Mouse (Mus musculus): ENCODE results near the gene Atp2c1. TPM values are rescaled to one million over a fixed set of nuclear protein-coding genes. Genes with fewer than 3 reads are reported as not detected.
A peak's percentile ranks its signal among the peaks of the same experiment; 100 is the strongest.

Atp2c1 gene
- polyA plus RNA-seq, 1 experiment from 2014 or later: 59.1 TPM

DNA sequence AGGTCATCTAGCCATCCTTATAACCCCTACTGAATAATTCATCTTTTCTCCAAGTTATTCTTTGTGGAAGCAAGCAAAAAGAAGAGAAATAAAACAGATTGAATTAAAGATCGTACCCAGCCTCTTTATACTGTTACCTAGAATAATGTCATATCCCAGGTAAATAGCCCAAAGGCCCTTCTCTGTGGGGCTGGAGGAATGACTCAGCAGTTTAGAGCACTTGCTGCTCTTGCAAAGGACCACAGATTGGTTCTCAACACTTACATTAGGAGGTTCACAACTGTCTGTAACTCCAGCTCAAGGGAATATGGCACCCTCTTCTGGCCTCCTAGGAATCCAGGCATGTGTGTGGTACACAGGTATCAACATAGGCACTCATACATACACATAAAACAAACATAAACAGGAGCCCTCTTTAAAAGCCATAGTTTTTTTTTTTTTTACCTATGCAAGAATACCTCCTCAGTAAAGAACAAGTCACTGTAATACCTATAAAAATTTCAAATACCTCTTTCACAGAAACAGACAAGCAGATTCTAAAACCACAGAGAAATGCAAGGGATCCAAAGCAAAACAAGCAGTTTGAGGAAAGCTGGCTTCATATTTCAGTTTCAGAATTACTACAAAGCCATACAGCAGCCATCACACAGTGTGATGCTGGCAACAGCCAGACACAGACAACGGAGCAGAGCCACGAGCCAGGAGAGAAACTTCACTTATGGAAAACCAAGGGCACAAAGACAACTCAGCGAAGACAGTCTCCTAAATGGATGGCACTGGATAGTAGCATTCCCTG lies 44.2 kb downstream of the Atp2c1 start:
- WGBS: 91% methylated on average over 4 of the region's 4 CpGs
- Histone ChIP-seq H3K36me3 (no peaks in the 10 kb centered on the region), H3K27ac (no peak overlapping the region), H3K9ac (no peak overlapping the region), H3K4me1 (0 out of 2 replicates have a peak, but pooled peaks cover 4% of the 10 kb centered on the region), H3K4me3 (no peak overlapping the region), H3K4me2 (no peak overlapping the region), H3K9me3 (no peaks in the 10 kb centered on the region), H3K27me3 (no peaks in the 10 kb centered on the region)
- ATAC-seq (ENCODE audit: insufficient number of reproducible peaks, low FRiP score, low TSS enrichment, low read depth): no peak

DNA sequence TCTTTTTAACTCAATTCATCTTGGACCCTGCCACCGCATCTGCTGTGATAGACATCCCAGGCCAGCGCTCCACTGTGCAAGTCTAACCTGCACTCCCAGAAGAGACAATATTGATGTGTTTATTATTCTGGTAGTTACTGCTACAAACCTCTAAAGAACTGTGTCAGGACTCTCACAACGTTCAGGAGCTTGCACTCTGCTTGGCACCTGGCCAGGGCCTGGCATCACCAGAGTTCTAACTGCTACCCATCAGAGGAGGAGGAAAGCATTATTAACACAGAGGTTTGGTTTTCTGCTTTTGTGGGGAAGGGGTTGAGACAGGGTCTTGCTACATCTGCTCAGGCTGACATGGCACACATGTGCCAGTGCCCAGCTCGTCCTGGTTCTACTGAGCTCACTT lies 45.0 kb downstream of the Atp2c1 start:
- WGBS: 67% methylated on average over 4 of the region's 4 CpGs
- no peak overlapping the region for H3K27ac ChIP-seq
- no peaks in the 10 kb centered on the region for H3K27me3 ChIP-seq
- no peaks in the 10 kb centered on the region for H3K9me3 ChIP-seq
- ATAC-seq (ENCODE audit: insufficient number of reproducible peaks, low FRiP score, low TSS enrichment, low read depth): no peak
- H3K9ac ChIP-seq: no peak overlapping the region
- H3K4me3 ChIP-seq: no peak overlapping the region
- H3K4me2 ChIP-seq: no peak overlapping the region
- H3K36me3 ChIP-seq: no peaks in the 10 kb centered on the region
- 0 out of 2 replicates have a peak, but pooled peaks cover 4% of the 10 kb centered on the region for H3K4me1 ChIP-seq

DNA sequence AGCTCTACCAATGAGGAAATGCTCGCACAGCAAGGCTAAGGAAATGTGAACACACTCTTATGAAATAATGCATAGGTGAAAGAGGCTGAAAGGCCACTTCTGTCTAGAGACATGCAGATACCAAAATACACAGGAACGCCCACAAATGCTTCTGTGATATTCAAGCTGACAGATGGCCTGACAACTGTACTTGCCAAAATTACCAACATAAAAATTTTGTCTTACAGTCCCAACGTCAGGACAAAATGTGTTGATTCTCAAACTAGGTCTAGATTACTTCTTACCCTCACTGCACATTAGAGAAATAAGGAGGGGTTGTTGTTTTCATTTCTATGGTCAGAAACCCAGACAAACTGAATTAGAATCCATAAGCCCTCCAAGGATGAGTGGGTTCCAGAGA lies 51.0 kb downstream of the Atp2c1 start:
- Histone ChIP-seq H3K36me3 (no peaks in the 10 kb centered on the region), H3K9ac (no peak overlapping the region), H3K9me3 (no peaks in the 10 kb centered on the region), H3K27me3 (no peaks in the 10 kb centered on the region), H3K4me1 (0 out of 2 replicates have a peak, but pooled peaks cover 1% of the 10 kb centered on the region), H3K27ac (no peak overlapping the region), H3K4me2 (no peak overlapping the region), H3K4me3 (no peak overlapping the region)
- ATAC-seq (ENCODE audit: insufficient number of reproducible peaks, low FRiP score, low TSS enrichment, low read depth): no peak
- 76% methylated on average over 3 of the region's 3 CpGs for WGBS

DNA sequence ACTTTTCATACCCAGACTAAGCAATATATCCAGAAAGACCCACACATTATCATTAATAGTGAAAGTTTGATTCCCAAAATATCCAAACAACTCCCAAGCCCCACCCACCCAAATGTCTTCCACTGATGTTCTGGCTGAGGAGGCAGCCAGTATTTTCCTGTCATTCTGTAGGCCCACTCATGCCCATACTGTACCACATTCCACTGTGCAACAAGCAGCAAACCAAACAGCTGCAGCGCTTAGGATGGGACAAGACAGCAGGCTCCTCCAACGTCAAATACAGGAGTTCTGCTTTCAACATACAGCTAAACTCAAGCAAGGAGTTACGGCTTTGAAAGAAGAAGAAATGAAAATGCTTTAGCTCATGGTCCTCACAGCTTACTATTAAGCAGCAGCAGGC lies 52.2 kb downstream of the Atp2c1 start:
- WGBS: 82% methylated on average over 3 of the region's 3 CpGs
- ATAC-seq (ENCODE audit: insufficient number of reproducible peaks, low FRiP score, low TSS enrichment, low read depth): no peak

DNA sequence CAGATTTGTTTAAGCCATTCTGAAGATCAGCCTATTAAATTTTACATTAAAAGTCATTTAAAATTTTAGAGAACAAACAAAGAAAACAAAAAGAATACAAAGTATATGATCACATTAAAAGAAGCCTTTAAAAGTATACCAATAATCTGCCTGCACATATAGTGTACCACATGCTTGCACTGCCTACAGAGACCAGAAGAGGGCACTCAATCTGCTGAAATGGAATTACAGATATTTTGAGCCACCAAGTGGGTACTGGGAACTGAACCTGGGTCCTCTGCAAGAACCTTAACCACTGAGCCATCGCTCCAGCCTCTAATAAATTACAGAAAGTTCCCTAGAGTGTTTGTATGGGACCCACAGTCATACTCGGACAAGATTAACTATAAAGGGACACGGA lies 59.3 kb downstream of the Atp2c1 start:
- 96% methylated on average over 3 of the region's 3 CpGs for WGBS
- ATAC-seq (ENCODE audit: insufficient number of reproducible peaks, low FRiP score, low TSS enrichment, low read depth): no peak
- Histone ChIP-seq H3K4me3 (no peak overlapping the region), H3K9me3 (no peaks in the 10 kb centered on the region), H3K4me2 (no peak overlapping the region), H3K4me1 (no peaks in the 10 kb centered on the region), H3K27me3 (no peaks in the 10 kb centered on the region), H3K27ac (no peak overlapping the region), H3K36me3 (peaks cover 20% of the 10 kb centered on the region), H3K9ac (no peak overlapping the region)

More for the DNA sequence above, 52.2 kb downstream of the Atp2c1 start:
- H3K36me3 ChIP-seq: no peaks in the 10 kb centered on the region
- no peaks in the 10 kb centered on the region for H3K9me3 ChIP-seq
- no peaks in the 10 kb centered on the region for H3K4me1 ChIP-seq
- H3K4me2 ChIP-seq: no peak overlapping the region
- no peak overlapping the region for H3K4me3 ChIP-seq
- H3K27ac ChIP-seq: no peak overlapping the region
- H3K27me3 ChIP-seq: no peaks in the 10 kb centered on the region
- no peak overlapping the region for H3K9ac ChIP-seq

DNA sequence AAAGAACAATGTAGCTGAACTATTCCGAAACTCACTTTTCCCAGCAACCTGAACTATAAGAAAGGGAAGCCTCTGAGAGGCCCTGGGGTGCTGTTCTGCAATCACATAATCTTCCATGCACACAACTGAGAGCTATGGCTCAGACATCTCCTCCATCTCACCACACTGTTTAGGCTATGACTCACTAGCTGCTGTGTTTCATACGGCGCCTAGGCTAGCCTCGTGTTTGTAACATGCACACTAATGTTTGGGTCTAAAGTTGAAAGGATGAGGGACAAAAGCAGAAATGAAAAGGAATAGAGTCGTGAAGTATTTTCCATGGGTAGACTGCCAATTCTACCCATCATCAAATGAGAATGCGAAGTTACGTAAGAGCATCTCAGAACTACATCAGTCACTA lies 65.6 kb downstream of the Atp2c1 start:
- Histone ChIP-seq H3K9me3 (no peaks in the 10 kb centered on the region), H3K4me1 (no peaks in the 10 kb centered on the region), H3K27me3 (no peaks in the 10 kb centered on the region), H3K9ac (no peak overlapping the region), H3K36me3 (peaks cover 42% of the 10 kb centered on the region), H3K4me2 (no peak overlapping the region), H3K27ac (no peak overlapping the region), H3K4me3 (no peak overlapping the region)
- ATAC-seq (ENCODE audit: insufficient number of reproducible peaks, low FRiP score, low TSS enrichment, low read depth): no peak
- 94% methylated on average over 7 of the region's 7 CpGs for WGBS

DNA sequence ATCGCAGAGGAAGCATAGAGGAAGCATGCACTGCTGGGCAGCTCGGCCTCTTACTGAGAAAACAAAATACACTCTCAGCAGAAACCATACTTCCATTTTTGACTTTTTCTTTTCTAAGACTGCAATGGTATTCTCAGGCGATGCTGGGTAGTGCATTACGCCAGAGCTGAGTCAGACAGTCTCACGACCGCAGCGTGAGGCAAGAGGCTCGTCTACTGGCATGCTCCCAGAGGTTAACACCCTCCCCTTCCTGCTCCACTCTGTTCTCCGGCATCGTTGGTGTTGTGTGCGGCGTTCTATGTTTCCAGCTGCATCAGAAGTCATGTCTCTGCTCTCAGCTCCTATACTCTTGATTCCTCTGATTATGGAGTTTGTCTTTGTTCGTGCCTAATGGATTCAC lies 68.1 kb downstream of the Atp2c1 start:
- peaks cover 39% of the 10 kb centered on the region for H3K36me3 ChIP-seq
- no peak overlapping the region for H3K9ac ChIP-seq
- ATAC-seq (ENCODE audit: insufficient number of reproducible peaks, low FRiP score, low TSS enrichment, low read depth): no peak
- no peaks in the 10 kb centered on the region for H3K4me1 ChIP-seq
- no peaks in the 10 kb centered on the region for H3K9me3 ChIP-seq
- 86% methylated on average over 13 of the region's 13 CpGs for WGBS
- H3K4me2 ChIP-seq: no peak overlapping the region
- no peak overlapping the region for H3K4me3 ChIP-seq
- H3K27me3 ChIP-seq: no peaks in the 10 kb centered on the region
- no peak overlapping the region for H3K27ac ChIP-seq

DNA sequence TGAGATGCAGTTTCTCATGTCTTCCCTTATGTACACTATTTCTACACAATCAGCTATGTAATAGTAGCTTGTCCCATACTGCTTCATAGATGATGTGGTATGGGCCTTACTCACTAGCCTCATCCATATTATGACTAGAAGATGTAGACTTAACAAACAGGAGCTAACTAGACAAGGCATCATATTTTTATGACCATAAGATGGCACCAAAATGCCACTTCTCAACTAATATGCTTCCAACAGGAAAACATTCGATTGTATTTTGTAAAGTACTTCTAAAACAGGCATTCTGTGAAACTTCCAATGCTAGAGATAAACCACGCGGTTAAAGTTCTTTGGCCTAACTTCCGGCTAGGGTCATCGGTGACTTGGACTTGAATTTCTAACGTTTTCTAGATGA lies 118.6 kb downstream of the Atp2c1 start:
- ATAC-seq (ENCODE audit: insufficient number of reproducible peaks, low FRiP score, low TSS enrichment, low read depth): no peak
- Histone ChIP-seq H3K4me2 (no peak overlapping the region), H3K9me3 (no peaks in the 10 kb centered on the region), H3K9ac (no peak overlapping the region), H3K27me3 (no peaks in the 10 kb centered on the region), H3K4me3 (no peak overlapping the region), H3K36me3 (peaks cover 28% of the 10 kb centered on the region), H3K4me1 (no peaks in the 10 kb centered on the region), H3K27ac (no peak overlapping the region)
- WGBS: 93% methylated on average over 6 of the region's 6 CpGs

DNA sequence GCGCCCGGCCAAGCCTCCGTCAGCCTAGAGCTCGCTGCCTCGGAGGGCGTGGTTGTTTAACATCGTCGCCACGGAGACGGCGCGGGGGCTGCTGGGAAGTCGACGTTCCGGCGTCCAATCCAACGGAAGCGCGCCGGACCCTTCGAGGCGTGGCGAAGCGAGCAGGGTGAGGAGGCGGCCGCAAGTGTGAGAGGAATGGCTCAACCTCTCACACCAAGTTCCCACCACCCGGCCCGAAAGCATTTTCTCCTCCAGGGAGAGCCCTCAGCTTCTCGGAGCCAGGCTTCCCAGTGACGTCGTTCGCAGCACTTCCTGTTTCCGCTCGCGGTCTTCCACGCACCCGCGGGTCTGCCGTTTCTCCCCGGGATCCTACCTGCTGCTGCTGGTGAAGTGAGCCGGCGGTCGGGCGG lies 131.9 kb downstream of the Atp2c1 start, which contains the start of the genes Aste1 and Nek11:
Gene Aste1, plus strand, starts transcription at position 175 of the 410 bp plus-strand sequence.
Gene Nek11, minus strand, starts transcription at position 307 of the 410 bp plus-strand sequence.
- H3K9ac ChIP-seq: peak within 1 kb of the TSS; percentile 73
- H3K9me3 ChIP-seq: no peaks in the 10 kb centered on the region
- peaks cover 13% of the 10 kb centered on the region for H3K36me3 ChIP-seq
- ATAC-seq (ENCODE audit: insufficient number of reproducible peaks, low FRiP score, low TSS enrichment, low read depth): peak; percentile 95
- peak within 1 kb of the TSS; percentile 72 for H3K4me3 ChIP-seq
- peak within 1 kb of the TSS; percentile 80 for H3K4me2 ChIP-seq
- 0 out of 2 replicates have a peak, but pooled peaks cover 15% of the 10 kb centered on the region for H3K4me1 ChIP-seq
- under 1% methylated on average over 44 of the region's 44 CpGs for WGBS
- H3K27me3 ChIP-seq: no peaks in the 10 kb centered on the region; the same call in 1 of the 2 replicates
- H3K27ac ChIP-seq: peak within 1 kb of the TSS; percentile 93

DNA sequence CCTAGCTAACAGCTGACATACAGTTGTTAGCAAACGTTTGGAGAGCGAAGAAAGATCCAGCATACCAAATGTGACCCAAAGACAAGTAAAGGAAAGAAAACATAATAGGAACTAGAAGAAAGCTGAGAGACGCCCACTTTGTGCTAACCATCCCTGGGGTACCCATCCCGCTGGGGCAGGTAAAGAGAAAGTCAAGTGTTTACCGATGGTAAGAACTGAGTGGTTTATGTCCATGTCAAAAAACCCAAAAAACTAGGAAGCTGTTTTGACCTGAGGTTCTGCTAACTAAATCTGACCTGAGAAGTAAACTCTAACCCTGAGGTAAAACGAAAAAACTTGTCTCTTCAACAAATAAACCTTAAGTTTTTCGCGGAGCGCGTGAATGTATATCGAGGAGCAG lies 132.4 kb downstream of the Atp2c1 start:
- H3K4me3 ChIP-seq: peak overlapping the region; percentile 72
- no peak for ATAC-seq (ENCODE audit: insufficient number of reproducible peaks, low FRiP score, low TSS enrichment, low read depth)

DNA sequence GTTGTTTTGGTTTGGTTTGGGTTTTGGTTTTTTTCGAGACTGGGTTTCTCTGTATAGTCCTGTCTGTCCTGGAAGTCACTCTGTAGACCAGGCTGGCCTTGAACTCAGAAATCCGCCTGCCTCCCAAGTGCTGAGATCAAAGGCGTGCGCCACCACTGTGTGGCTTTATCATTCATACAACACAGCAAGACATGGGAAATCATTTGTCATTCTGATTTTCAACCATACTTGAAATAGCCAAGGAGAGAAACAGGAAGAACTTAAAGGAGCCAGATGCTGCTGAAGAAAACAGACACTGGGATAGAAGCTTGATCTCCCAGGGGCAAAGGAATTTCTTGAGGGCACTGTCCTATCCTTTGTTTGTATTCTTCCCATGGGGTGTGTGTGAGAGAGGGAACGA lies 136.5 kb downstream of the Atp2c1 start:
- no peaks in the 10 kb centered on the region for H3K9me3 ChIP-seq
- no peak overlapping the region for H3K4me2 ChIP-seq
- no peak overlapping the region for H3K4me3 ChIP-seq
- H3K36me3 ChIP-seq: no peaks in the 10 kb centered on the region
- 59% methylated on average over 5 of the region's 5 CpGs for WGBS
- H3K27ac ChIP-seq: no peak overlapping the region
- no peak for ATAC-seq (ENCODE audit: insufficient number of reproducible peaks, low FRiP score, low TSS enrichment, low read depth)
- no peak overlapping the region for H3K9ac ChIP-seq
- H3K4me1 ChIP-seq: 0 out of 2 replicates have a peak, but pooled peaks cover 3% of the 10 kb centered on the region
- H3K27me3 ChIP-seq: no peaks in the 10 kb centered on the region; the same call in 1 of the 2 replicates

More for the DNA sequence above, 132.4 kb downstream of the Atp2c1 start:
- Histone ChIP-seq H3K4me2 (peak overlapping the region; percentile 80), H3K27ac (no peak overlapping the region), H3K36me3 (peaks cover 13% of the 10 kb centered on the region), H3K27me3 (no peaks in the 10 kb centered on the region; the same call in 1 of the 2 replicates), H3K9ac (peak overlapping the region; percentile 73; the same call in 1 of the 2 replicates), H3K4me1 (0 out of 2 replicates have a peak, but pooled peaks cover 15% of the 10 kb centered on the region), H3K9me3 (no peaks in the 10 kb centered on the region)
- 13% methylated on average over 11 of the region's 11 CpGs for WGBS

DNA sequence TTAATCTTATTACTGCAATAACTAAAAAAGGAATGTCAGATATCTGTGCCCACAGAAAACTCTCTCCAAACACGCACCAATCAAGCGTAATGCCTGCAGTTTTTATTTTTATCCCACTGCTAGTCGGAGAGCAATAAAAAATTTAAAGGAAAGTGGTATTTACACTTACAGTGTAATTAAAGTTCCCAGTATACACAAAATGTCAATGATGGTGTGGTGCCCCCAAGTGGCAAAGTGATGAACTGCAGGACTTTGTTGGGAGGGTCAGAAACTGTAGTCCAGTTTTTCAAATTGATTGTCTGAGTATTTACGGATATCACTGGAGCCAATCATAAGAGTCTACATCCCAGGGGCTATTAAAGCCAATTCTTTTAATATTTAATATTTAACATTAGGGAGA lies 137.8 kb downstream of the Atp2c1 start:
- Histone ChIP-seq H3K9ac (no peak overlapping the region), H3K27ac (no peak overlapping the region), H3K4me2 (no peak overlapping the region), H3K9me3 (no peaks in the 10 kb centered on the region), H3K4me3 (no peak overlapping the region), H3K27me3 (no peaks in the 10 kb centered on the region; the same call in 1 of the 2 replicates), H3K36me3 (no peaks in the 10 kb centered on the region), H3K4me1 (no peaks in the 10 kb centered on the region)
- no peak for ATAC-seq (ENCODE audit: insufficient number of reproducible peaks, low FRiP score, low TSS enrichment, low read depth)
- 15% methylated on average over 4 of the region's 4 CpGs for WGBS

Measured in limb, embryonic 15.5 days (tissue).